Mouse (Mus musculus) lung, postnatal 14 days (tissue): Measurements from ENCODE around the gene Chst10.

Source experiments
- DNase-seq: peaks from one replicate; pipeline ENCODE4 v3.0.0; 2021

Chst10 gene

DNA sequence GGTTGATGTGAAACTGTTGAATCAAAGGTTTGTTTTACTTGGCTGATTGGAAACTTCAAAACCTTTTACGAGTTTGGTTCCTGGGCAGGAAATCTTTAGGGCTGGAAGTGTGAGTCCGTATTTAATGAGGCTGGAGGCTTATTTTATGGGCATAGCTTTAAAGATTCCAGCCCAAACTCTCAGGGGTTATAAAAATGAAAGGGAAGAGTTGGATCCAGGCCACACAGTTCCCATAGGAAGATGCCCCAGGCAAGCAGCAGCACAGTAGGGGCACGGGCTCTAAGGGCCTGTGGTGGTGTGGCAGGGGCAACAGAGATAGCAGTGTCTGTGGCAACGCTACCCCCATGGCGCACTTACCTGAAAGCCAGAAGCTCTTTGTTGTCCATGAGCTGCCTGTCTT, 31.7 kb downstream of the Chst10 start:
- no peak for DNase-seq

DNA sequence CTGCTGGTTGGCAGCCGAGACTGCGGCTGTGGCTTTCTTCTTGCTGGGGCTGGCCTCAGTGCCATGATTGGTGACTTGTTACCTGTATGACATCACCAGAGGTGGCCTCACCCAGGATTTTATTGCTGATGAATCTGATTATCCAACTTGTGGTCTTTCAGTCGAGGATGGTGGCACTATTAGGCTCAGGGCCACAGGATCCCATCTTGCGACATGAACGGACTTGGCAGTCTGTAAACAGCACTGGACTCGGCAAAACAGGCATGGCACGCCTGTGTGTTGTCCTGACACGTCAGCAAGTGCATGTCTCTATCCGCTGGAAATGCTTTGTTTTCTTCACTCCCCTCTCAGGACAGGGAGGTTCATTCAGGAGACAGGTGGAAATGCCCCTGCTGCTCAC, 33.6 kb downstream of the Chst10 start:
- no peak for DNase-seq

GRCm38 (mm10) chr1:38862213-38862612, 35.7 kb downstream of the Chst10 start:
- DNase-seq: peak; percentile 3

DNA sequence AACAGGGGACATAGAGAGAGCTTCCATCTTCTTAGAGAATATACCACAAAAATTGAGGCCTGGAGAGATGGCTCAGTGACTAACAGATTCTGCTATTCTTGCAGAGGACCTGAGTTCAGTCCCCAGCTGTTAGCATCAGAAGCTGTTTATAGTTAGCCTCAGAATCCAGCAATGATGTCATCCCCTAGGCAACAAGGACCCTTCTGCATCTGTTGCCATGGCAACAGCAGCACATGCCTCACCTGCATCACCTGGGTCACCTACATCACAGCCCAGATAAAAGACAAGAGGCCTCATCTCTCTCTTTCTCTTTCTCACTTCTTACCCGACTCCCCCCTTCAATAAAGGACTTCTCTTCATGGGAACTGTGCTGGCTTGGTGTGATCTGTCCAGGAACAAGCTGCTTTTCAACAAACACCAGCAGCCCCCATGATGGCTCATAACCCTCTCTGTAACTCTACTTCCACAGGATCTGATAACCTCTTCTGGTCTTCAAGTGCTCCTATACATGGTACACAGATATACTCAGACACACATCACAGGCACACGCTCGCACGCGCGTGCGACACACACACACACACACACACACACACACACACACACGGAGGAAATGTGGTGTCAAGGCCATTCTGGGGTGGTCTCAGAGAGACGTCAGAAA, 37.0 kb downstream of the Chst10 start:
- DNase-seq: no peak

DNA sequence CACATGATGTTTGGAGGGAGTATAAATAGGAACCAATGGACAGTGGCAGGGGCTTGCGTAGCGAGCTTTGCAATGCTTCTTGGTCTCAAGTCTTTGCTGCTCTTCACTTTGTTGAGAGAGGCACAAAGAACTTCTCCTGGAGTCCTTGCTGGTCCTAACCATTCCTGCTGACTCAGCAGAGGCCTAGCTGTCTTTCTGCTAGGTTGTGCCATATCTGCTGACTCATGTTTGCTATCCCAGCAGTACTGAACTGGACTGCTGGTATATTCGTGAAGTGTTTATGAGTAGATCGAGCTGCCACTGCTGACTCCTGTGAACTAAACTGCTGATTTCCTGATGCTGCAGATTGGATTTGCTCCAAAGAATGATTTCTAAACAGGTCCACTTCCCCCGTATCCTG, 37.8 kb downstream of the Chst10 start:
- DNase-seq: no peak

GRCm38 (mm10) chr1:38856196-38856595, 41.8 kb downstream of the Chst10 start:
- peak; percentile 40 for DNase-seq

DNA sequence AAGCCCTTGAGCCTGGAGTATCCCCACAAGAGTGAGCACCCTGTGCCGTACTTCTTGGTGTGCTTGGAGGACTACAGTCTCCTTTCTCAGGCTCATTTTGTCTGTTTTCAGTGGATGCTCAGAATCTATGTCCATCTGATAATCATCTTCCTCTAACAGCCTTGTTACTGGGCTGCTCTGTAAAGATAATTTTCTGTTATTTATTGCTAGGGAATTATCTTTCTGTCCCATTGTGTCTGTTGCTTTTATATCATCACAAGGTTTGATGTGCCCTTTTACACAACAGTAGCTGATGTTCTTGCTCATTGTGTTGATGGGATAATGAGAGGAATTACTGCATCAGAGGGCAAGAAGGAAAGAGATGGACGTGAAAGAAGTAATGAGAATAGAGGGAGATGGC, 45.7 kb downstream of the Chst10 start:
- DNase-seq: no peak

- DNase-seq: no peak
Measured at GRCm38 (mm10) chr1:38850650-38851049, 47.3 kb downstream of the Chst10 start.

DNA sequence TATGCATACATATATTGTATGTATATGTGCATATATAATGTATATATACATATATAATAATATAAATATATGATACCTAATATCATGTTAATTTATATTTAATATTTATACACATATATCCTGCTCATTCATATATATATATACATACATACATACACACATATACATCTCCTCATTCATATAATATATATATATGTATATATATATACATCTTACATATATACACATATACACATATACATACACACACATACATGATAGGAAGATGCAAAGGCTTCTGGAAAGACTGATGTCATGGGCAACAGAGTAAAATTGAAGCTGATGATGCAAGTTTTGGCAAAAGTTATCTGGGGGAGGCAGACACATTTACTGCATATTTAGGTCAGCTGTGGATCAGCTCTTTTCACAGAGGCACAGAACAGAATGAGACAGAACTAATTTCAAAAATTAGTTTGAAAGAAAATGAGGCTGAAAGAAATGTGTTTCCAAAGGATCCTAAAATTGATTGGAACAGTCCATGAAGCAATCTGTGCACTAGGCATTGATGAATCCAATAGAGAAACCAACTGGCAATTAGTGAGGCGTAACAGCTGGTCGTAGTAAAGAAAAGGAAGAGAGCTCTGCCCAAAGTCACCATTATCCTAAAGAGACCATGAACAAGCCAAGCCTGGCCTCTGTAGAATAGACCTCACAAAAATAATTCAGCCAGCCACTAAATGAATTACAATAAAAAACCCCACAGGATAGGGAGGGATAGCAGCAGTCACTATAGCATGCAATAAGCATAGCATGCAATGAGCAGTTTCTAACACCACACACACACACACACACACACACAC, 49.3 kb downstream of the Chst10 start:
- DNase-seq: no peak

- no peak for DNase-seq
Measured at GRCm38 (mm10) chr1:38847975-38848374, 50.0 kb downstream of the Chst10 start.

- DNase-seq: no peak
Measured at GRCm38 (mm10) chr1:38843275-38843674, 54.7 kb downstream of the Chst10 start.

GRCm38 (mm10) chr1:38842861-38843260, 55.1 kb downstream of the Chst10 start:
- DNase-seq: no peak

- DNase-seq: no peak
Measured at GRCm38 (mm10) chr1:38839944-38840343, 58.0 kb downstream of the Chst10 start.

- no peak for DNase-seq
Measured at GRCm38 (mm10) chr1:38836477-38836872, 61.5 kb downstream of the Chst10 start, which contains the start of gene Lonrf2. Gene Lonrf2 (minus strand): TSS chr1:38836711.

- DNase-seq: peak; percentile 2
Measured at GRCm38 (mm10) chr1:38835568-38836476, 62.1 kb downstream of the Chst10 start.

DNA sequence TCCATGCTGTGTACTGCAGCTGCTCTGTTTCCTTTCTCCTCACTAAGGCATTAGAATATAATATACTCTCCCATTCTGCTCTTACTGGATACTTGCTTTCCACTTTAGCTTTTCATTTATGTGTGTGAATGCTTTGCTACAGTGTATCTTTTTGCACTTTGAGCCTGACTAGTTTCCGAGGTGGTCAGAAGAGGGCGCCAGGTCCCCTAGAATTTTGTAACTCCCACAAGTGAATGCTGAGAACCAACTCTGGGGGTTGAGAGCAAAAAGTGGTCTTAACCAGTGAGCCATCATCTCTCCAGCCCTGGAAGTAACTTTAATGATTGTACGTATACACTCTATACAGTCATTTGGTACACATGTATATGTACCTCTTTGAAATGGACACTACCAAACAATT, 63.1 kb downstream of the Chst10 start:
- no peak for DNase-seq

DNA sequence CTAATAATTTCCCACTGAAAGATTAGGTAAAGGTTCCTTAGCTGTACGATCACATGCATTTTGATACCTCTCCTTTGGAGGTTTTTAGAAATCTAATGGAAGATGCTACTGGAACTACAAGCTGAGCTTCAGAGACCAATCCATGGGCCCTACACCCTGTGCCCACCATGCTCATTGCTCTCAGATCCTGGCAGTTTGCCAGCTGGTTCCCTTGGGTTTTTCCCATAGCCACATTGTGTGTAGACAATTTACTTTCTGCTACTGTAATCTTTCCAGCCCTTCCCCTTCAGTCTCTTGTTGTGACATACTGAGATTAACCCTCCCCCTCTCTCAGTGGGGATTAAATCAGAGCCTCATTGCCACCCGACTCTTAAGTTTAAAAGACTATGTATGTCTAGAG, 73.0 kb downstream of the Chst10 start:
- DNase-seq: no peak

- DNase-seq: no peak
Measured at GRCm38 (mm10) chr1:38823851-38824250, 74.1 kb downstream of the Chst10 start.

DNA sequence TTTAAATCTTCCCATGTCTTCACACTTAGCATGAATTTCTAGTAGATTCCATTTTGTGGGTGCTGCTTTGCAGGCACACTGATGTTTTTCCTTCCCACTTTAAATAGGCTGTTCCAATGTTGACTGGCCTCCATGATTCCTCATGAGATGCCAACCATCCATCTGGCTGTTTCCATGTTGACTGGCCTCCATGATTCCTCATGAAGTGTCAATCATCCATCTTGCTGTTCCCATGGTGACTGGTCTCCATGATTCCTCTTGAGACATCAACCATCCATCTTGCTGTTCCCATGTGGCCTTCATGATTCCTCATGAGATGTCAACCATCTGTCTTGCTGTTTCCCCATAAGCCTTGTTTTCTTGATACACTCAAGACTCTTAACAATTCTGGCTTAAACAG, 78.3 kb downstream of the Chst10 start:
- no peak for DNase-seq

DNA sequence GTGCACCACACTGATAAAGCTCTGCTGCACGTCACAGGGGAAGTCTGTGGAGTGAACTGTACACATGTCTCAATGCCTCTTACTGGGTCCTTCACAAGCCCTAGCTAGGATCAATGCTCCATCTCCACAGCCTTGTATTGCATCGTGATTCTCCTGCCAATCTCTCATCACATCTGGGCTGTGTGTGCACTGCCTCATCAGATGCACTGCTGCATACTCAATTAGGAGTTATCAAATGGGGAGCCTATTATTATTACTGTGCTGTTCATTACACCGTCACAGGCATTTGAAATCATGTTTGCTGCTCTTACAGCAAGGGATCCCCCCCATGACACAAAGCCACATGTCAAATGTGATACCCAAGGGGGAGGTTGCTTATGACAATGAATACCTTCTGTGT, 80.3 kb downstream of the Chst10 start:
- no peak for DNase-seq

- no peak for DNase-seq
Measured at GRCm38 (mm10) chr1:38817268-38817667, 80.7 kb downstream of the Chst10 start.

DNA sequence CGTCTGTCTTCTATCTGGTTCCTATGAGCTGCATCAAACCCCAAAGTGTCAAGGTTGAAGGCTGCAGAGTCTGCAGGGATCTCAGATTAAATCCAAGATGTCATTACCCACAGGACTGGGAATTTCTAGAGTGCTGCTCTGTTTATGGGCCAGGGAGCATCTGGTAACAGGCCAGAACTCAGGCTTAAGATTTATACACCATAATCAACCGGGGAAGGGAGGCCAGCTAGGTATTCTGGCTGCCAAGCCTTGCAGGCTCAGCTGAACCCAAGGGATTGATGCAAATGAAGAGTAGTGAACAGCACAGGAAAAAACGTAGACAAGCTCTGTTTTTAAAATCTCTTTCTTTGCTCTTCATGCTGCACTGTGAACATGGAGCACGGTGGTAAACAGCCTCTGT, 81.7 kb downstream of the Chst10 start:
- no peak for DNase-seq
